Mouse (Mus musculus) midbrain, postnatal 0 days (tissue): ENCODE results near the gene Cmtm2b. TPM values are rescaled to one million over a fixed set of nuclear protein-coding genes. Genes with fewer than 3 reads are reported as not detected.

Experiments
- ATAC-seq: fragments of 200-750 bp; cut with Nextera tagmentation; 2 replicates; pipeline ENCODE4 v1.8.0; 2017; ENCODE audit warnings: moderate number of reproducible peaks, mild to moderate bottlenecking, moderate TSS enrichment, moderate library complexity; ENCODE audit not compliant: low FRiP score
- DNase-seq: peaks from one replicate; pipeline ENCODE4 v3.0.0-alpha.2; 2015; ENCODE audit warnings: low spot score
- H3K27ac ChIP-seq: fragments of 300-500 bp; sonication (generic); 2 replicates; pipeline ENCODE4 v1.5.1; 2014; ENCODE audit warnings: low read depth, mild to moderate bottlenecking, low read length, mixed read lengths
- H3K27me3 ChIP-seq: fragments of 300-500 bp; sonication (generic); 2 replicates; pipeline ENCODE4 v1.6.1; 2014; ENCODE audit warnings: low read length, control low read depth, mixed read lengths; ENCODE audit not compliant: insufficient read depth
- H3K36me3 ChIP-seq: fragments of 300-500 bp; sonication (generic); 2 replicates; pipeline ENCODE4 v1.6.1; 2014; ENCODE audit warnings: low read length, control low read depth, mixed read lengths; ENCODE audit not compliant: insufficient read depth
- H3K4me1 ChIP-seq: fragments of 300-500 bp; sonication (generic); 2 replicates; pipeline ENCODE4 v1.6.1; 2014; ENCODE audit warnings: mild to moderate bottlenecking, control low read depth, antibody characterized with exemption, low read length, mixed read lengths; ENCODE audit not compliant: insufficient read depth
- H3K4me2 ChIP-seq: fragments of 300-500 bp; sonication (generic); 2 replicates; pipeline ENCODE4 v1.6.1; 2014; ENCODE audit warnings: low read depth, mild to moderate bottlenecking, low read length, mixed read lengths; ENCODE audit not compliant: poor library complexity, severe bottlenecking
- H3K4me3 ChIP-seq: fragments of 300-500 bp; sonication (generic); 2 replicates; pipeline ENCODE4 v1.5.1; 2014; ENCODE audit warnings: low read depth, mild to moderate bottlenecking, low read length, moderate library complexity
- H3K9ac ChIP-seq: fragments of 300-500 bp; sonication (generic); replicated peaks from 2 replicates; pipeline ENCODE4 v1.6.1; 2014; ENCODE audit warnings: mild to moderate bottlenecking, low read length, moderate library complexity, mixed read lengths; ENCODE audit not compliant: poor library complexity, severe bottlenecking
- H3K9me3 ChIP-seq: fragments of 300-500 bp; sonication (generic); 2 replicates; pipeline ENCODE4 v1.6.1; 2016; ENCODE audit warnings: low read length, control low read depth
- CTCF ChIP-seq: IDR thresholded peaks from 2 replicates; pipeline ENCODE4 v1.5.1; 2016; ENCODE audit warnings: antibody characterized with exemption, mild to moderate bottlenecking
- WGBS: fragments of 180-500 bp; shearing (Covaris S2); extraction: QIAGEN DNeasy Blood & Tissue Kit; methylation state at CpG from one replicate; pipeline ENCODE4 v1.1.7; 2014; 5-methylcytosine and 5-hydroxymethylcytosine counted together
- polyA plus RNA-seq: library from polyadenylated mRNA; unstranded; fragments of >200 nt; fragmentation: Nextera tagmentation; extraction: Ambion mirVana; gene quantifications from 2 replicates; pipeline ENCODE4 v1.2.1, GENCODE M21; 2015
- total RNA-seq: library from RNA; depleted of rRNA; stranded (reverse); fragments of >200 nt; gene quantifications from 2 replicates; pipeline ENCODE4 v1.2.3, GENCODE M21; 2014; rRNA removed

Cmtm2b gene
- total and polyA plus RNA-seq, 2 experiments from 2014 or later: not detected

GRCm38 (mm10) chr8:104374864-104375846, 53.1 kb downstream of the Cmtm2b start:
- Histone ChIP-seq H3K27ac (peak overlapping the region; percentile 26; the same call in 1 of the 2 replicates), H3K4me3 (no peak overlapping the region), H3K9ac (no peak overlapping the region), H3K4me1 (peaks cover 7% of the 10 kb centered on the region; the same call in 1 of the 2 replicates), H3K27me3 (no peaks in the 10 kb centered on the region), H3K4me2 (no peak overlapping the region), H3K36me3 (no peaks in the 10 kb centered on the region), H3K9me3 (no peaks in the 10 kb centered on the region)
- no peak for ATAC-seq
- no peak for TF ChIP-seq CTCF
- no peak for DNase-seq
- WGBS: 40% methylated on average over 14 of the region's 14 CpGs

- Histone ChIP-seq H3K9ac (no peak overlapping the region), H3K9me3 (no peaks in the 10 kb centered on the region), H3K4me2 (no peak overlapping the region), H3K36me3 (no peaks in the 10 kb centered on the region), H3K4me3 (no peak overlapping the region), H3K27me3 (no peaks in the 10 kb centered on the region), H3K4me1 (peaks cover 7% of the 10 kb centered on the region; the same call in 1 of the 2 replicates), H3K27ac (0 out of 2 replicates have a peak overlapping the region, but pooled peaks have one; percentile 26)
- ATAC-seq (no peak), DNase-seq (no peak)
- TF ChIP-seq CTCF: no peak
- 68% methylated on average over 5 of the region's 5 CpGs for WGBS
Observed at GRCm38 (mm10) chr8:104375959-104376358, 53.9 kb downstream of the Cmtm2b start.

GRCm38 (mm10) chr8:104376669-104377068, 54.6 kb downstream of the Cmtm2b start:
- ATAC-seq (no peak), DNase-seq (no peak)
- Histone ChIP-seq H3K4me3 (no peak overlapping the region), H3K36me3 (no peaks in the 10 kb centered on the region), H3K27ac (no peak overlapping the region), H3K4me2 (no peak overlapping the region), H3K9me3 (no peaks in the 10 kb centered on the region), H3K4me1 (peaks cover 7% of the 10 kb centered on the region; the same call in 1 of the 2 replicates), H3K27me3 (no peaks in the 10 kb centered on the region), H3K9ac (no peak overlapping the region)
- no peak for TF ChIP-seq CTCF
- WGBS: 46% methylated on average over 11 of the region's 11 CpGs

GRCm38 (mm10) chr8:104379301-104379836, 57.3 kb downstream of the Cmtm2b start:
- Histone ChIP-seq H3K9me3 (no peaks in the 10 kb centered on the region), H3K4me2 (no peak overlapping the region), H3K36me3 (no peaks in the 10 kb centered on the region), H3K4me3 (no peak overlapping the region), H3K27me3 (no peaks in the 10 kb centered on the region), H3K4me1 (peaks cover 11% of the 10 kb centered on the region; the same call in 1 of the 2 replicates), H3K27ac (no peak overlapping the region), H3K9ac (no peak overlapping the region)
- WGBS: 70% methylated on average over 10 of the region's 10 CpGs
- ATAC-seq: no peak
- TF ChIP-seq CTCF: no peak
- DNase-seq: no peak

- DNase-seq: no peak
- no peak overlapping the region for H3K27ac ChIP-seq
- 88% methylated on average over 7 of the region's 7 CpGs for WGBS
- no peak for ATAC-seq
- H3K4me1 ChIP-seq: peaks cover 6% of the 10 kb centered on the region; the same call in 1 of the 2 replicates
- no peak overlapping the region for H3K4me3 ChIP-seq
- TF ChIP-seq CTCF: no peak
- no peaks in the 10 kb centered on the region for H3K27me3 ChIP-seq
- H3K9ac ChIP-seq: no peak overlapping the region
- no peaks in the 10 kb centered on the region for H3K36me3 ChIP-seq
- H3K9me3 ChIP-seq: no peaks in the 10 kb centered on the region
- no peak overlapping the region for H3K4me2 ChIP-seq
Observed at GRCm38 (mm10) chr8:104380269-104380668, 58.2 kb downstream of the Cmtm2b start.

Other genes starting within 250 kb of the Cmtm2b start
- 18.6 and 22.0 TPM in 2 replicates for gene Cdh5, start 220.6 kb upstream of the Cmtm2b start, total RNA-seq
- gene Cdh5, start 220.6 kb upstream of the Cmtm2b start, polyA plus RNA-seq: 8.6 and 9.7 TPM in 2 replicates
- gene Bean1, start 151.8 kb upstream of the Cmtm2b start, total RNA-seq: 30.6 and 34.9 TPM in 2 replicates
- 10.9 and 11.4 TPM in 2 replicates for gene Bean1, start 151.8 kb upstream of the Cmtm2b start, polyA plus RNA-seq
- gene Tk2, start 73.7 kb upstream of the Cmtm2b start, total RNA-seq: 36.6 and 45.8 TPM in 2 replicates
- gene Tk2, start 73.7 kb upstream of the Cmtm2b start, polyA plus RNA-seq: 42.1 and 48.1 TPM in 2 replicates
- 21.5 and 21.7 TPM in 2 replicates for gene Cklf, start 71.4 kb upstream of the Cmtm2b start, total RNA-seq
- 29.6 and 31.3 TPM in 2 replicates for gene Cklf, start 71.4 kb upstream of the Cmtm2b start, polyA plus RNA-seq
- not detected in 2 replicates for gene Cmtm2a, start 29.0 kb upstream of the Cmtm2b start, total RNA-seq
- not detected in 2 replicates for gene Cmtm2a, start 29.0 kb upstream of the Cmtm2b start, polyA plus RNA-seq
- gene Gm45711, start 12.1 kb upstream of the Cmtm2b start, total RNA-seq: not detected in 2 replicates
- gene Gm45711, start 12.1 kb upstream of the Cmtm2b start, polyA plus RNA-seq: not detected in 2 replicates
- not detected in 2 replicates for gene Cmtm1, start 12.1 kb upstream of the Cmtm2b start, total RNA-seq
- not detected in 2 replicates for gene Cmtm1, start 12.1 kb upstream of the Cmtm2b start, polyA plus RNA-seq
- not detected in 2 replicates for gene Gm11020, start 663 bp upstream of the Cmtm2b start, total RNA-seq
- not detected in 2 replicates for gene Gm11020, start 663 bp upstream of the Cmtm2b start, polyA plus RNA-seq
- gene Cmtm3, start 17.2 kb downstream of the Cmtm2b start, total RNA-seq: 20.0 and 26.0 TPM in 2 replicates
- 32.1 and 33.2 TPM in 2 replicates for gene Cmtm3, start 17.2 kb downstream of the Cmtm2b start, polyA plus RNA-seq
- 38.7 and 39.8 TPM in 2 replicates for gene Cmtm4, start 73.6 kb downstream of the Cmtm2b start, total RNA-seq
- gene Cmtm4, start 73.6 kb downstream of the Cmtm2b start, polyA plus RNA-seq: 2.5 and 2.7 TPM in 2 replicates
- 80.5 and 106 TPM in 2 replicates for gene Dync1li2, start 120.8 kb downstream of the Cmtm2b start, total RNA-seq
- gene Dync1li2, start 120.8 kb downstream of the Cmtm2b start, polyA plus RNA-seq: 66.5 and 73.4 TPM in 2 replicates
- 0.71 and 0.85 TPM in 2 replicates for gene Terb1, start 187.7 kb downstream of the Cmtm2b start, total RNA-seq
- gene Terb1, start 187.7 kb downstream of the Cmtm2b start, polyA plus RNA-seq: 0.68 and 0.81 TPM in 2 replicates
- gene Nae1, start 212.4 kb downstream of the Cmtm2b start, total RNA-seq: 48.1 and 71.7 TPM in 2 replicates
- 107 and 108 TPM in 2 replicates for gene Nae1, start 212.4 kb downstream of the Cmtm2b start, polyA plus RNA-seq
- 1.6 and 2.8 TPM in 2 replicates for gene Car7, start 212.5 kb downstream of the Cmtm2b start, total RNA-seq
- 2.3 and 2.5 TPM in 2 replicates for gene Car7, start 212.5 kb downstream of the Cmtm2b start, polyA plus RNA-seq